Mouse (Mus musculus) kidney, embryonic 15.5 days (tissue): Measurements from ENCODE around the gene Gtf2h4. TPM values are rescaled to one million over a fixed set of nuclear protein-coding genes. Genes with fewer than 3 reads are reported as not detected.

Experiments used
- ATAC-seq: fragments of 200-750 bp; cut with Nextera tagmentation; replicated peaks from 2 replicates; pipeline ENCODE4 v1.8.0; 2017; ENCODE audit warnings: moderate TSS enrichment; ENCODE audit not compliant: low FRiP score
- H3K27ac ChIP-seq: fragments of 300-500 bp; sonication (generic); 2 replicates; pipeline ENCODE4 v1.5.1; 2015; ENCODE audit warnings: mild to moderate bottlenecking, inconsistent platforms
- H3K27me3 ChIP-seq: fragments of 300-500 bp; sonication (generic); 2 replicates; pipeline ENCODE4 v1.6.1; 2015; ENCODE audit warnings: inconsistent platforms
- H3K36me3 ChIP-seq: fragments of 300-500 bp; sonication (generic); 2 replicates; pipeline ENCODE4 v1.6.1; 2015; ENCODE audit warnings: inconsistent platforms
- H3K4me1 ChIP-seq: fragments of 300-500 bp; sonication (generic); 2 replicates; pipeline ENCODE4 v1.6.1; 2015; ENCODE audit warnings: inconsistent platforms
- H3K4me2 ChIP-seq: fragments of 300-500 bp; sonication (generic); 2 replicates; pipeline ENCODE4 v1.6.1; 2015; ENCODE audit warnings: moderate library complexity, mild to moderate bottlenecking, inconsistent platforms
- H3K4me3 ChIP-seq: fragments of 300-500 bp; sonication (generic); replicated peaks from 2 replicates; pipeline ENCODE4 v1.5.1; 2015; ENCODE audit warnings: mild to moderate bottlenecking, inconsistent platforms
- H3K9ac ChIP-seq: fragments of 300-500 bp; sonication (generic); 2 replicates; pipeline ENCODE4 v1.6.1; 2015; ENCODE audit warnings: mild to moderate bottlenecking, inconsistent platforms
- H3K9me3 ChIP-seq: fragments of 300-500 bp; sonication (generic); replicated peaks from 2 replicates; pipeline ENCODE4 v1.6.1; 2016; ENCODE audit warnings: inconsistent platforms
- WGBS: fragments of 180-500 bp; shearing (Covaris S2); methylation state at CpG from one replicate; pipeline ENCODE4 v1.1.7; 2015; ENCODE audit warnings: mixed read lengths; 5-methylcytosine and 5-hydroxymethylcytosine counted together
- polyA plus RNA-seq: library from polyadenylated mRNA; unstranded; fragments of >200 nt; fragmentation: Nextera tagmentation; extraction: Ambion mirVana; gene quantifications from 2 replicates; pipeline ENCODE4 v1.2.1, GENCODE M21; 2015

Gtf2h4 gene
- polyA plus RNA-seq, 1 experiment from 2014 or later = 49.9 TPM

DNA sequence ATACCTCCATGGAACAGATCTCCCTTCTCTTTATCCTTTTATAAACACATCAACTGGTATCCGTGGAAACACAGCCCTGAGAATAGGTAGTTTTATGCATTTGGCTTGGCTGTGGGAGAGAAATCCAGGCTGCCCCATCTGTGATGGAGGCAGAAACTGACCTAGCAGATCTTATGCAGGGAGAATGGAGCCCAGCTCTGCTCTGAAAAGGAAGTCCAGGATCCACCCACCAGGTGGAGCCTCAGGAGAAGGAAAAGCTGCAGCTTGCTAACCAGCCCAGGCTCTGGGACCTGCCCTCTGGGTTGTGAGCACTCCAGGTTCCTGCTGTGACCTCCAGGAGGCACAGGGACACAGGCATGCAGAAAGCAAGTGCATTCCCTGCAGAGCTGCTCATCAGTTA lies 39.5 kb downstream of the Gtf2h4 start:
- no peaks in the 10 kb centered on the region for H3K36me3 ChIP-seq
- 23% methylated on average over 1 of the region's 1 CpGs for whole genome bisulfite sequencing
- H3K27me3 ChIP-seq = 0 out of 2 replicates have a peak, but pooled peaks cover 12% of the 10 kb centered on the region
- no peak overlapping the region for H3K9ac ChIP-seq
- H3K4me3 ChIP-seq = no peak overlapping the region
- peak; percentile 62 for ATAC-seq
- peaks cover 8% of the 10 kb centered on the region; the same call in 1 of the 2 replicates for H3K4me1 ChIP-seq
- no peak overlapping the region for H3K4me2 ChIP-seq
- H3K9me3 ChIP-seq = no peaks in the 10 kb centered on the region
- H3K27ac ChIP-seq = 0 out of 2 replicates have a peak overlapping the region, but pooled peaks have one; percentile 10

DNA sequence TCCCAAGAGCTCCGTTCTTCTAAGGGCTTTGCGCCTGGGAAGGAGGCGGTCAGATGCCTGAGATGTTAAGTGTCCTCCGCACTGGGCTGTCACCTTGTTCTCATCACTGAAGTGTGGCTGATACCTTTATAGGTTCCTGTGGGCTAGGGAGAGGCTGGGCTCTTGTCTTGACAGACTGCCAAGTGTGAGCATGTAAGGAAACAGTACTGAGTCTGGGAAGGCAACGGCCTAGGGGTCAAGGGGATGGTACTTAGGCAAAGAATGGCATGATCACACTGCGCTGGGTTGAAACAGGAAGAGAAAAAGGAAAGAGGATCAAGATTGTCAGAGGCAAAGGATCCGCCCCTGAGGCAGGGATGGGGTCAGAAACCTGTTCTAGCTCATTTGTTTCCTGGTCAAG lies 47.0 kb downstream of the Gtf2h4 start, which contains the start of gene Gm9573:
Gene Gm9573, minus strand, starts transcription at position 101 of the 400 bp plus-strand sequence.
- WGBS = 85% methylated on average over 7 of the region's 7 CpGs
- H3K4me1 ChIP-seq = no peaks in the 10 kb centered on the region
- no peak for ATAC-seq
- H3K27ac ChIP-seq = no peak within 1 kb of the TSS
- H3K36me3 ChIP-seq = no peaks in the 10 kb centered on the region
- no peak within 1 kb of the TSS for H3K4me3 ChIP-seq
- H3K27me3 ChIP-seq = no peaks in the 10 kb centered on the region
- no peak within 1 kb of the TSS for H3K9ac ChIP-seq
- H3K9me3 ChIP-seq = no peaks in the 10 kb centered on the region
- no peak within 1 kb of the TSS for H3K4me2 ChIP-seq

Other genes with a start within 250 kb of the Gtf2h4 start
- 3.0 and 5.2 TPM in 2 replicates for gene H2-Q6, start 248.9 kb downstream of the Gtf2h4 start, polyA plus RNA-seq
- 12.7 and 13.9 TPM in 2 replicates for gene H2-Q7, start 234.6 kb downstream of the Gtf2h4 start, polyA plus RNA-seq
- gene H2-Q10, start 203.7 kb downstream of the Gtf2h4 start, polyA plus RNA-seq = 2.0 and 4.7 TPM in 2 replicates
- gene Pou5f1, start 167.7 kb downstream of the Gtf2h4 start, polyA plus RNA-seq = 0.13 TPM in 1 of 2 replicates, not detected in the other
- gene Tcf19, start 156.9 kb downstream of the Gtf2h4 start, polyA plus RNA-seq = 69.5 and 71.7 TPM in 2 replicates
- 19.9 and 21.7 TPM in 2 replicates for gene Cchcr1, start 156.6 kb downstream of the Gtf2h4 start, polyA plus RNA-seq
- gene Psors1c2, start 140.5 kb downstream of the Gtf2h4 start, polyA plus RNA-seq = 0.94 and 1.5 TPM in 2 replicates
- gene Cdsn, start 121.6 kb downstream of the Gtf2h4 start, polyA plus RNA-seq = 0.23 TPM in 1 of 2 replicates, not detected in the other
- gene 2300002M23Rik, start 106.3 kb downstream of the Gtf2h4 start, polyA plus RNA-seq = 0.13 TPM in 1 of 2 replicates, not detected in the other
- 1.8 and 2.9 TPM in 2 replicates for gene Sfta2, start 72.2 kb downstream of the Gtf2h4 start, polyA plus RNA-seq
- gene Gm9573, start 47.1 kb downstream of the Gtf2h4 start, polyA plus RNA-seq = not detected in 2 replicates
- gene Mucl3, start 30.0 kb downstream of the Gtf2h4 start, polyA plus RNA-seq = 0.26 TPM in 2 replicates
- 15.9 and 18.8 TPM in 2 replicates for gene Vars2, start 6.1 kb downstream of the Gtf2h4 start, polyA plus RNA-seq
- 83.0 and 86.1 TPM in 2 replicates for gene Ddr1, start 30.9 kb upstream of the Gtf2h4 start, polyA plus RNA-seq
- gene Ier3, start 147.9 kb upstream of the Gtf2h4 start, polyA plus RNA-seq = 25.3 and 25.4 TPM in 2 replicates
- gene Flot1, start 149.5 kb upstream of the Gtf2h4 start, polyA plus RNA-seq = 42.3 and 44.6 TPM in 2 replicates
- 951 and 997 TPM in 2 replicates for gene Tubb5, start 164.6 kb upstream of the Gtf2h4 start, polyA plus RNA-seq
- 16.5 TPM in 2 replicates for gene Mdc1, start 167.8 kb upstream of the Gtf2h4 start, polyA plus RNA-seq
- gene Nrm, start 187.6 kb upstream of the Gtf2h4 start, polyA plus RNA-seq = 58.0 and 65.7 TPM in 2 replicates
- gene Ppp1r18, start 191.9 kb upstream of the Gtf2h4 start, polyA plus RNA-seq = 20.8 and 23.2 TPM in 2 replicates
- 40.9 and 42.4 TPM in 2 replicates for gene Dhx16, start 206.1 kb upstream of the Gtf2h4 start, polyA plus RNA-seq
- gene 2310061I04Rik, start 223.7 kb upstream of the Gtf2h4 start, polyA plus RNA-seq = 31.2 and 34.7 TPM in 2 replicates
- gene Atat1, start 236.3 kb upstream of the Gtf2h4 start, polyA plus RNA-seq = 86.5 and 91.6 TPM in 2 replicates
- 88.9 and 89.4 TPM in 2 replicates for gene Mrps18b, start 242.7 kb upstream of the Gtf2h4 start, polyA plus RNA-seq
- gene Ppp1r10, start 242.7 kb upstream of the Gtf2h4 start, polyA plus RNA-seq = 47.5 and 47.6 TPM in 2 replicates